Mouse (Mus musculus): ENCODE measurements around the gene Fut9. TPM values are rescaled to one million over a fixed set of nuclear protein-coding genes. Genes with fewer than 3 reads are reported as not detected.
A peak's percentile ranks its signal among the peaks of the same experiment; 100 is the strongest.

The Fut9 gene
- polyA plus RNA-seq (2012; rRNA removed): 21.8 and 22.2 TPM in 2 replicates

- peaks cover 4% of the 10 kb centered on the region; the same call in 1 of the 2 replicates for H3K4me1 ChIP-seq (ENCODE audit: control insufficient read depth, insufficient read depth, low read length)
- H3K27ac ChIP-seq (ENCODE audit: insufficient read depth, low read length): peak within 1 kb of the TSS; percentile 74
- peak within 1 kb of the TSS; percentile 87 for H3K4me3 ChIP-seq (ENCODE audit: insufficient read depth, low read length)
- TF ChIP-seq CTCF (IDR thresholded peaks at IDR 0.05; ENCODE audit: extremely low read depth, insufficient read depth, low read length) (no peak), POLR2A (IDR thresholded peaks at IDR 0.05; ENCODE audit: extremely low read depth, insufficient read depth, low read length) (peak; percentile 69)
These were observed at the start of gene Fut9 for GRCm38 (mm10) chr4:25799476-25800283. Gene Fut9 (minus strand): TSS chr4:25800244.

- TF ChIP-seq CTCF (IDR thresholded peaks at IDR 0.05; ENCODE audit: extremely low read depth, insufficient read depth, low read length) (no peak), POLR2A (IDR thresholded peaks at IDR 0.05; ENCODE audit: extremely low read depth, insufficient read depth, low read length) (no peak)
- no peaks in the 10 kb centered on the region for H3K4me1 ChIP-seq (ENCODE audit: control insufficient read depth, insufficient read depth, low read length)
- H3K4me3 ChIP-seq (ENCODE audit: insufficient read depth, low read length): no peak overlapping the region
- H3K27ac ChIP-seq (ENCODE audit: insufficient read depth, low read length): no peak overlapping the region
These were observed 15.7 kb upstream of the Fut9 start for GRCm38 (mm10) chr4:25815783-25816182.

GRCm38 (mm10) chr4:25813340-25813739 is 13.3 kb upstream of the Fut9 start:
- Histone ChIP-seq H3K4me1 (ENCODE audit: control insufficient read depth, insufficient read depth, low read length) (no peaks in the 10 kb centered on the region), H3K4me3 (ENCODE audit: insufficient read depth, low read length) (no peak overlapping the region)
- TF ChIP-seq POLR2A (IDR thresholded peaks at IDR 0.05; ENCODE audit: extremely low read depth, insufficient read depth, low read length) (no peak), CTCF (IDR thresholded peaks at IDR 0.05; ENCODE audit: extremely low read depth, insufficient read depth, low read length) (no peak)

GRCm38 (mm10) chr4:25810058-25810457 is 10.0 kb upstream of the Fut9 start:
- H3K27ac ChIP-seq (ENCODE audit: insufficient read depth, low read length): no peak overlapping the region
- no peaks in the 10 kb centered on the region for H3K4me1 ChIP-seq (ENCODE audit: control insufficient read depth, insufficient read depth, low read length)
- TF ChIP-seq CTCF (IDR thresholded peaks at IDR 0.05; ENCODE audit: extremely low read depth, insufficient read depth, low read length) (no peak), POLR2A (IDR thresholded peaks at IDR 0.05; ENCODE audit: extremely low read depth, insufficient read depth, low read length) (no peak)
- no peak overlapping the region for H3K4me3 ChIP-seq (ENCODE audit: insufficient read depth, low read length)

More at GRCm38 (mm10) chr4:25813340-25813739, 13.3 kb upstream of the Fut9 start:
- no peak overlapping the region for H3K27ac ChIP-seq (ENCODE audit: insufficient read depth, low read length)

GRCm38 (mm10) chr4:25801751-25802150 is 1.7 kb upstream of the Fut9 start:
- Histone ChIP-seq H3K27ac (ENCODE audit: insufficient read depth, low read length) (no peak overlapping the region), H3K4me3 (ENCODE audit: insufficient read depth, low read length) (no peak overlapping the region), H3K4me1 (ENCODE audit: control insufficient read depth, insufficient read depth, low read length) (peaks cover 4% of the 10 kb centered on the region; the same call in 1 of the 2 replicates)
- TF ChIP-seq POLR2A (IDR thresholded peaks at IDR 0.05; ENCODE audit: extremely low read depth, insufficient read depth, low read length) (no peak), CTCF (IDR thresholded peaks at IDR 0.05; ENCODE audit: extremely low read depth, insufficient read depth, low read length) (no peak)

GRCm38 (mm10) chr4:25800284-25800616 is 206 bp upstream of the Fut9 start:
- H3K4me1 ChIP-seq (ENCODE audit: control insufficient read depth, insufficient read depth, low read length): peaks cover 4% of the 10 kb centered on the region; the same call in 1 of the 2 replicates
- peak overlapping the region; percentile 74 for H3K27ac ChIP-seq (ENCODE audit: insufficient read depth, low read length)
- TF ChIP-seq POLR2A (IDR thresholded peaks at IDR 0.05; ENCODE audit: extremely low read depth, insufficient read depth, low read length): no peak
- no peak for TF ChIP-seq CTCF (IDR thresholded peaks at IDR 0.05; ENCODE audit: extremely low read depth, insufficient read depth, low read length)
- H3K4me3 ChIP-seq (ENCODE audit: insufficient read depth, low read length): peak overlapping the region; percentile 87

- peak overlapping the region; percentile 74 for H3K27ac ChIP-seq (ENCODE audit: insufficient read depth, low read length)
- no peak for TF ChIP-seq POLR2A (IDR thresholded peaks at IDR 0.05; ENCODE audit: extremely low read depth, insufficient read depth, low read length)
- no peak for TF ChIP-seq CTCF (IDR thresholded peaks at IDR 0.05; ENCODE audit: extremely low read depth, insufficient read depth, low read length)
- peaks cover 4% of the 10 kb centered on the region; the same call in 1 of the 2 replicates for H3K4me1 ChIP-seq (ENCODE audit: control insufficient read depth, insufficient read depth, low read length)
- peak overlapping the region; percentile 87 for H3K4me3 ChIP-seq (ENCODE audit: insufficient read depth, low read length)
These were observed 981 bp downstream of the Fut9 start for GRCm38 (mm10) chr4:25799051-25799475.

GRCm38 (mm10) chr4:25798412-25798811 is 1.6 kb downstream of the Fut9 start:
- peak overlapping the region; percentile 74 for H3K27ac ChIP-seq (ENCODE audit: insufficient read depth, low read length)
- no peak for TF ChIP-seq CTCF (IDR thresholded peaks at IDR 0.05; ENCODE audit: extremely low read depth, insufficient read depth, low read length)
- no peak for TF ChIP-seq POLR2A (IDR thresholded peaks at IDR 0.05; ENCODE audit: extremely low read depth, insufficient read depth, low read length)
- H3K4me1 ChIP-seq (ENCODE audit: control insufficient read depth, insufficient read depth, low read length): peaks cover 4% of the 10 kb centered on the region; the same call in 1 of the 2 replicates
- peak overlapping the region; percentile 87 for H3K4me3 ChIP-seq (ENCODE audit: insufficient read depth, low read length)

GRCm38 (mm10) chr4:25796149-25796548 is 3.9 kb downstream of the Fut9 start:
- H3K4me1 ChIP-seq (ENCODE audit: control insufficient read depth, insufficient read depth, low read length): peaks cover 2% of the 10 kb centered on the region; the same call in 1 of the 2 replicates
- H3K27ac ChIP-seq (ENCODE audit: insufficient read depth, low read length): no peak overlapping the region
- no peak overlapping the region; the same call in 1 of the 2 replicates for H3K4me3 ChIP-seq (ENCODE audit: insufficient read depth, low read length)
- TF ChIP-seq POLR2A (IDR thresholded peaks at IDR 0.05; ENCODE audit: extremely low read depth, insufficient read depth, low read length): no peak
- no peak for TF ChIP-seq CTCF (IDR thresholded peaks at IDR 0.05; ENCODE audit: extremely low read depth, insufficient read depth, low read length)

GRCm38 (mm10) chr4:25785276-25785675 is 14.8 kb downstream of the Fut9 start:
- TF ChIP-seq CTCF (IDR thresholded peaks at IDR 0.05; ENCODE audit: extremely low read depth, insufficient read depth, low read length): no peak
- no peak for TF ChIP-seq POLR2A (IDR thresholded peaks at IDR 0.05; ENCODE audit: extremely low read depth, insufficient read depth, low read length)
- H3K4me3 ChIP-seq (ENCODE audit: insufficient read depth, low read length): no peak overlapping the region

More at GRCm38 (mm10) chr4:25785276-25785675, 14.8 kb downstream of the Fut9 start:
- Histone ChIP-seq H3K4me1 (ENCODE audit: control insufficient read depth, insufficient read depth, low read length) (no peaks in the 10 kb centered on the region; the same call in 1 of the 2 replicates), H3K27ac (ENCODE audit: insufficient read depth, low read length) (no peak overlapping the region)
